33 mouse cellular contexts compared by ENCODE assay signal in genomic region chr10:86313448-86313847, GRCm38 (mm10). TPM values are rescaled to one million over a fixed set of nuclear protein-coding genes. Genes with fewer than 3 reads are reported as not detected.
DNase-seq lines count a peak whose midpoint lies in the region; ATAC-seq and TF ChIP-seq lines count a peak whose summit lies in the region.
"Had no signal": no experiment of that assay in that cellular context is flagged by ENCODE, and none has a peak within 500 bp of the region (broad histone marks: within the 10 kb centered on the region; RNA-seq: fewer than 3 reads in every experiment).

No protein-coding gene starts in this region.

- no peak overlapping the region for H3K4me2 ChIP-seq in heart, embryonic 13.5 days
- no peak overlapping the region for H3K4me2 ChIP-seq in myocyte (ENCODE audit: low read depth)
- H3K4me2 ChIP-seq: embryonic facial prominence, embryonic 15.5 days; forebrain, embryonic 12.5 days; hindbrain, embryonic 12.5 days; intestine, embryonic 15.5 days; midbrain, embryonic 13.5 days; neural tube, embryonic 15.5 days had no signal

- in situ Hi-C loops in Patski (cut with MboI; ENCODE audit: low pct_unique_long_range_greater_than_20kb) = no loop called here

- no peaks in the 10 kb centered on the region for H3K9me3 ChIP-seq in heart, embryonic 13.5 days
- H3K9me3 ChIP-seq: embryonic facial prominence, embryonic 15.5 days; forebrain, embryonic 12.5 days; hindbrain, embryonic 12.5 days; intestine, embryonic 15.5 days; midbrain, embryonic 13.5 days; neural tube, embryonic 15.5 days had no signal

- no peak for TF ChIP-seq POLR2A in myocyte (IDR thresholded peaks at IDR 0.05; ENCODE audit: insufficient read length, low read depth)

- no peak overlapping the region for H3K9ac ChIP-seq in heart, embryonic 13.5 days
- H3K9ac ChIP-seq: embryonic facial prominence, embryonic 15.5 days; forebrain, embryonic 12.5 days; forebrain, postnatal 0 days; hindbrain, embryonic 12.5 days; intestine, embryonic 15.5 days; liver, embryonic 14.5 days; midbrain, embryonic 13.5 days; neural tube, embryonic 15.5 days had no signal

- 31% methylated on average over 1 of the region's 1 CpGs for WGBS in heart, embryonic 13.5 days

- peak; percentile 62 for DNase-seq in gastrocnemius, adult 2 months
- DNase-seq in gastrocnemius, adult 18-20 months (ENCODE audit: low spot score) = no peak
- DNase-seq in heart, postnatal 14 days = no peak
- no peak for DNase-seq in Patski (ENCODE audit: low read depth, low spot score)
- no peak for DNase-seq in right cerebral cortex, postnatal 4 days
- DNase-seq: adrenal gland, postnatal 14 days; cerebellum, adult 11-12 months; cerebellum, postnatal 10 days; forebrain, postnatal 0 days; gastrocnemius, postnatal 14 days; kidney, adult 8-10 months; layer of hippocampus, postnatal 36 days; left cerebral cortex, postnatal 4 days; liver; lung, adult 2 months; lung, postnatal 10 days; retina, postnatal 1 day; right cerebral cortex, postnatal 14 days; spleen, adult 18-20 months; thymus, postnatal 14 days had no signal

- peak overlapping the region; percentile 83 for H3K27ac ChIP-seq in gastrocnemius, adult 2 months
- peak overlapping the region; percentile 78 for H3K27ac ChIP-seq in heart, embryonic 13.5 days (replicated peaks)
- H3K27ac ChIP-seq: embryonic facial prominence, embryonic 15.5 days; forebrain, embryonic 12.5 days; hindbrain, embryonic 12.5 days; hindbrain, postnatal 0 days; intestine, embryonic 15.5 days; kidney, postnatal 0 days; liver, embryonic 14.5 days; macrophage; midbrain, embryonic 13.5 days; neural tube, embryonic 15.5 days had no signal

- H3K4me3 ChIP-seq in gastrocnemius, adult 2 months = no peak overlapping the region
- H3K4me3 ChIP-seq in heart, embryonic 13.5 days = no peak overlapping the region
- H3K4me3 ChIP-seq in myocyte = no peak overlapping the region
- H3K4me3 ChIP-seq: embryonic facial prominence, embryonic 15.5 days; forebrain, embryonic 12.5 days; hindbrain, embryonic 12.5 days; intestine, embryonic 15.5 days; midbrain, embryonic 13.5 days; neural tube, embryonic 15.5 days had no signal

- peaks cover 31% of the 10 kb centered on the region for H3K36me3 ChIP-seq in heart, embryonic 13.5 days
- H3K36me3 ChIP-seq in myocyte (ENCODE audit: control insufficient read depth, insufficient read depth) = peaks cover 10% of the 10 kb centered on the region
- H3K36me3 ChIP-seq: forebrain, embryonic 12.5 days; hindbrain, embryonic 12.5 days; intestine, embryonic 15.5 days; midbrain, embryonic 13.5 days; neural tube, embryonic 15.5 days had no signal

- intact Hi-C loops in gastrocnemius, adult 2 months (cut with DNase I) = loop anchor here (5.0 kb wide), 1 partner anchor 44 kb away; no protein-coding TSS in a partner anchor
- intact Hi-C loops in heart, postnatal 14 days (cut with DNase I) = no loop called here

- POLR2A ChIA-PET in Patski (lab: Charles Lee) = interaction anchor here (1.0 to 1.8 kb wide), 3 partner anchors 26 to 36 kb away, joined by 3 to 5 read pairs (median 4); no protein-coding TSS in a partner anchor

- ATAC-seq in heart, embryonic 13.5 days (ENCODE audit: extremely low read depth, insufficient number of reproducible peaks, low FRiP score, low TSS enrichment) = no peak
- peak; percentile 18 for ATAC-seq in Patski
- ATAC-seq: forebrain, postnatal 0 days; hindbrain, postnatal 0 days; intestine, embryonic 15.5 days; midbrain, embryonic 13.5 days had no signal

- H3K27me3 ChIP-seq in heart, embryonic 13.5 days (replicated peaks) = no peaks in the 10 kb centered on the region
- no peaks in the 10 kb centered on the region for H3K27me3 ChIP-seq in Patski
- no peaks in the 10 kb centered on the region for H3K27me3 ChIP-seq in myocyte (ENCODE audit: control insufficient read depth, insufficient read depth, insufficient read length)
- H3K27me3 ChIP-seq: embryonic facial prominence, embryonic 15.5 days; forebrain, embryonic 12.5 days; hindbrain, embryonic 12.5 days; intestine, embryonic 15.5 days; midbrain, embryonic 13.5 days; neural tube, embryonic 15.5 days had no signal

- peaks cover 28% of the 10 kb centered on the region for H3K79me2 ChIP-seq in myocyte (ENCODE audit: control insufficient read depth, insufficient read depth)

- peaks cover 74% of the 10 kb centered on the region for H3K4me1 ChIP-seq in heart, embryonic 13.5 days

- CTCF ChIA-PET in Patski (lab: Charles Lee) = interaction anchor here (0.9 to 3.2 kb wide), 5 partner anchors 8 to 292 kb away, joined by 3 to 9 read pairs (median 5); partner anchors contain the start of gene Fbxo7

- TF ChIP-seq CTCF in gastrocnemius, adult 2 months (IDR thresholded peaks at IDR 0.05) = no peak
- no peak for TF ChIP-seq CTCF in Patski (IDR thresholded peaks at IDR 0.05)

- H3ac ChIP-seq in myocyte (ENCODE audit: control insufficient read depth, insufficient read length) = no peak overlapping the region

TF ChIP-seq in myocyte, 11 proteins besides CTCF, POLR2A, EP300 and RAD21:
- peak; percentile 75 for TF ChIP-seq TCF3 (IDR thresholded peaks at IDR 0.05; ENCODE audit: insufficient read length, low read depth)
- no peak for TF ChIP-seq MAX (IDR thresholded peaks at IDR 0.05; ENCODE audit: low read depth)
- TF ChIP-seq MYOG (IDR thresholded peaks at IDR 0.05; ENCODE audit: control insufficient read depth in 1 of 3, insufficient read depth in 1 of 3, insufficient read length in 2 of 3, low read depth in 2 of 3) = peak; percentile 69 to 94 (median 93)
- no peak for TF ChIP-seq POLR2AphosphoS2 (IDR thresholded peaks at IDR 0.05; ENCODE audit: insufficient read length, low read depth)
- TF ChIP-seq TCF12 (IDR thresholded peaks at IDR 0.05; ENCODE audit: insufficient read depth, poor library complexity, severe bottlenecking) = peak; percentile 79
- no peak for TF ChIP-seq SRF (IDR thresholded peaks at IDR 0.05; ENCODE audit: control insufficient read depth, insufficient read length, low read depth)
- no peak for TF ChIP-seq E2F4 (IDR thresholded peaks at IDR 0.05; ENCODE audit: insufficient read depth)
- no peak for TF ChIP-seq REST (IDR thresholded peaks at IDR 0.05; ENCODE audit: insufficient read depth, insufficient read length)
- TF ChIP-seq CEBPB (IDR thresholded peaks at IDR 0.05; ENCODE audit: insufficient read depth, poor library complexity, severe bottlenecking) = no peak
- TF ChIP-seq MYOD1 (IDR thresholded peaks at IDR 0.05; ENCODE audit: control insufficient read depth in 1 of 3, insufficient read length in 2 of 3, low read depth in 2 of 3) = peak; percentile 22 to 93 (median 82)
- no peak for TF ChIP-seq USF1 (IDR thresholded peaks at IDR 0.05; ENCODE audit: low read depth)

RNA-seq across cellular contexts. Expression of gene Timp3, which starts 13.3 kb away (rescaled TPM):
- total RNA-seq in gastrocnemius, adult 2 months (2021) = 10 to 100 TPM; 71.5 to 81.6 TPM
- total RNA-seq in gastrocnemius, adult 18-20 months (2021) = 10 to 100 TPM; 59.2 to 63.2 TPM
- polyA plus RNA-seq in heart, embryonic 13.5 days (2015; fragmentation: Nextera tagmentation; extraction: Ambion mirVana) = 65.6 and 69.3 TPM in 2 replicates
- total RNA-seq in heart, postnatal 14 days (2021) = 100 to 1,000 TPM; 163 to 172 TPM
- 554 TPM for polyA plus RNA-seq in Patski (2021)
- polyA plus RNA-seq in myocyte (2012; fragmentation: generic; extraction: Trizol) = 18.7 TPM
- total RNA-seq: MEL had no signal
